Mouse (Mus musculus) splenic B cell, adult 2 months (primary cell): ENCODE data around the gene Hs3st3a1.

Experiments used
- DNase-seq: peaks from one replicate; pipeline ENCODE4 v3.0.0-alpha.2; 2011; ENCODE audit warnings: low read depth, low spot score
- H3K27me3 ChIP-seq: 2 replicates; pipeline ENCODE4 v1.6.1; 2012; ENCODE audit warnings: mild to moderate bottlenecking, low read length, moderate library complexity, mixed read lengths; ENCODE audit not compliant: control insufficient read depth, poor library complexity, insufficient read depth, severe bottlenecking
- H3K36me3 ChIP-seq: 2 replicates; pipeline ENCODE4 v1.6.1; 2012; ENCODE audit warnings: mild to moderate bottlenecking, low read length, moderate library complexity, mixed read lengths; ENCODE audit not compliant: control insufficient read depth, poor library complexity, insufficient read depth, severe bottlenecking

Hs3st3a1 gene

GRCm38 (mm10) chr11:64560471-64560870 lies 125.3 kb downstream of the Hs3st3a1 start:
- no peaks in the 10 kb centered on the region for H3K27me3 ChIP-seq
- no peak for DNase-seq
- H3K36me3 ChIP-seq = no peaks in the 10 kb centered on the region

DNA sequence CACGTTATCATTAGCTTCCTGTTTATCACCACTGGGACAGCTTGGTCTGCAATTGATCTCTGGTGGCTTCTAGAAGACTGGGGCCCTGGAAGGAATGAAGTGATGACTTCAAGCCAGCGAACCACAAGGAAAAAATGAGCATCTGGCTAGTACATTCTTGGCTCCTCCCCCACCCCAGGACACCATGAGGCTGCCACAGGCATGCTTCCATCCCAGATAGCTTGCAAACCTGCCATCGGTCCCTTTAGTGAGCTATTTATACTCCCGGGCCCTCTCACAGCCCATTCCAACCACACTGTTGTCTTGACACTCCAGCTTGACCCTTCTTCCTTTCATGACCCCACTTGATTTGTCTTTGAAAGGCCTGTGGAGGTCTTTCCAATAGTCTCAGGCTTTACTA lies 127.6 kb downstream of the Hs3st3a1 start:
- DNase-seq = no peak
- Histone ChIP-seq H3K36me3 (no peaks in the 10 kb centered on the region), H3K27me3 (no peaks in the 10 kb centered on the region)
